Mouse (Mus musculus): Measurements from ENCODE around the gene Efcab3.

DNA sequence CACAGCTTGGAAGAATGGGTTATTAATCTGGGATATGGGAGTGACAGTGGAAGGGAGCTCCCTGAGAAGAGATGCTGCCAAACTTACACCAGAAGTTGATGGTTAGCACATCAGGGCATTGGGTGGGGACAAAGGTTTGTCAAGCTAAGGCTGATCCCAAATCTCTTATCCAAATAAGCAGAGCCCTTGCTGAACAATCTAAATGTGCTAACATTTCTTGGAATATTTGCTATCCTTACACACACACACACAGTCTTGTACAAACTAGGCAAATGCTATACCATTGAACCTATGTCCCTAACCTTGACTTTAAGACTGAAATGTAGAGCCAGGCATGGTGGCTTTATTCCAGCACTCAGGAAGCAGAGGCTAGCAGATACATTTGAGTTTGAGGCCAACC, 80.2 kb downstream of the Efcab3 start:
- TF ChIP-seq CTCF (IDR thresholded peaks at IDR 0.05; ENCODE audit: extremely low read depth, insufficient read depth, low read length) (no peak), POLR2A (IDR thresholded peaks at IDR 0.05; ENCODE audit: extremely low read depth, insufficient read depth, low read length) (no peak)

Data from cortical plate, adult 2 months (tissue).